Mouse (Mus musculus): Measurements from ENCODE around the gene Mkrn2os.

DNA sequence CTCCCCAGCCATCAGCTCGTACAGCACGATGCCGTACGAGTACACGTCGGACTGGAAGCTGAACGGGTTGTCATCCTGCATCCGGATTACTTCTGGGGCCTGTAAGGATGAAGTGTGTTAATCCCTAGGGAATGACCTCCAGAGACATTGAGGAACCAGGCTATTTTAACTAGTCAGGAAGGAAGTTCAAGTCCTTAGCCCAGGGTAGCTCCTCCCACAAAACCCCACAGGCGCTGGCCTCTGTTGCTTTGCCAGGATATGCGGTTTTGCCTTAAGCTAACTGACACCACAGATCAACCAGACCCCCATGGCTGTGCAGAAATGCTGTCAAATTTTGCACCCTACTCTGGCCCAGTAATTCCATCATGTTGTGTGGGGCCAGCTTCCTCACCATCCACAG lies 27.4 kb upstream of the Mkrn2os start:
- no peak for TF ChIP-seq CTCF (IDR thresholded peaks at IDR 0.05; ENCODE audit: low read depth, low read length)
- no peak for TF ChIP-seq EP300 (IDR thresholded peaks at IDR 0.05; ENCODE audit: insufficient read depth, low read depth, low read length)
- TF ChIP-seq POLR2A (IDR thresholded peaks at IDR 0.05; ENCODE audit: insufficient read depth, low read length), result no peak

All from ES-Bruce4 (cell line).